ENCODE assay signal across 14 mouse cellular contexts in the genomic region with DNA sequence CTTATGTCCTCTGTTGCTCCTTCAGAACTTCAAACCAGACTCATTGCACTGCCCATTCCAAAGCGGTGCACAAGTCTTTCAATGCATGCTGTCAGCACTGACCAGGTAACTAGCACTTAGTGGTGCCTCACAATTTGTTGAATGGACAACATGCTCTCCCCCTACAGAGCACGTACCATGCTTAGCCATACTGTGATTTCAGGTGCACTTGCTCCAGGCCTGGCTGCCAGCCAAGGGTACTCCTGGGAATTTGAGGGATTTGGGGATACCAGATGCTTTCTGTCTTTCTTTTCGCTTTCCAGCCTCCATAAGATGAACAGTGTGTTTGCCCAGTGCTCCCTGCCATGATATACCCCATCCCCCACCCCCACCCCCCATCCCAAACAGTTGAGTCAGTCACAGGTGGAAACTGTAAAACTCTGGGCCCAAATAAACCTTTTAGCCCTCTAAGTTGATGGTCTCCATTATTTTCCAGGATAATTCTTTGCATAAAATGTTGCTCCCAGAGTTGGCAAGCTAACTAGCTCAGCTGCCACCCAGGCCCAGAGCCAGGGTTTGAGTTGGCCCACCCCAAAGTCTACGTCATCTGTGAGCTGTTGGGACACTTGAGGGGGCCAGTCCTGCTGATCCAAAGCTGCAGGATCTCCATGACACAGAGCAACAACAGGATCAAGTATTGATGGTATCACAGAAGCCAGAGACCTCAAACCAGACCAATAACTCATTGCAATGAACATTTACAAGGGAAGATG. TPM values are rescaled to one million over a fixed set of nuclear protein-coding genes. Genes with fewer than 3 reads are reported as not detected.
DNase-seq lines count a peak whose midpoint lies in the region; ATAC-seq and TF ChIP-seq lines count a peak whose summit lies in the region.
"Had no signal": no experiment of that assay in that cellular context is flagged by ENCODE, and none has a peak within 500 bp of the region (broad histone marks: within the 10 kb centered on the region; RNA-seq: fewer than 3 reads in every experiment).

No protein-coding gene starts in this region.

- H3K4me2 ChIP-seq in forebrain, embryonic 15.5 days (replicated peaks) = no peak overlapping the region
- H3K4me2 ChIP-seq in limb, embryonic 13.5 days (replicated peaks) = no peak overlapping the region
- H3K4me2 ChIP-seq: intestine, embryonic 15.5 days had no signal

- no peak for TF ChIP-seq POLR2A in brain, embryonic 14.5 days (IDR thresholded peaks at IDR 0.05; ENCODE audit: borderline replicate concordance, extremely low read depth, insufficient read depth, insufficient read length, poor library complexity, severe bottlenecking)

- H3K27me3 ChIP-seq in forebrain, embryonic 15.5 days = no peaks in the 10 kb centered on the region
- H3K27me3 ChIP-seq in forebrain, embryonic 10.5 days (ENCODE audit: poor library complexity, severe bottlenecking) = no peaks in the 10 kb centered on the region
- H3K27me3 ChIP-seq in limb, embryonic 13.5 days = no peaks in the 10 kb centered on the region
- H3K27me3 ChIP-seq in limb, embryonic 10.5 days (ENCODE audit: low read depth, poor library complexity, severe bottlenecking) = no peaks in the 10 kb centered on the region
- H3K27me3 ChIP-seq: intestine, embryonic 15.5 days had no signal

- no peak for TF ChIP-seq CTCF in brain, embryonic 14.5 days (IDR thresholded peaks at IDR 0.05; ENCODE audit: borderline replicate concordance, extremely low read depth, insufficient read depth, insufficient read length)

- H3K4me1 ChIP-seq in forebrain, embryonic 15.5 days = peaks cover 28% of the 10 kb centered on the region
- 0 out of 2 replicates have a peak, but pooled peaks cover 3% of the 10 kb centered on the region for H3K4me1 ChIP-seq in forebrain, embryonic 10.5 days
- H3K4me1 ChIP-seq in limb, embryonic 13.5 days = 0 out of 2 replicates have a peak, but pooled peaks cover 7% of the 10 kb centered on the region
- no peaks in the 10 kb centered on the region for H3K4me1 ChIP-seq in limb, embryonic 10.5 days
- H3K4me1 ChIP-seq: intestine, embryonic 15.5 days had no signal

- H3K9me3 ChIP-seq in forebrain, embryonic 15.5 days = no peaks in the 10 kb centered on the region
- H3K9me3 ChIP-seq in forebrain, embryonic 10.5 days = no peaks in the 10 kb centered on the region
- no peaks in the 10 kb centered on the region for H3K9me3 ChIP-seq in limb, embryonic 13.5 days
- H3K9me3 ChIP-seq in limb, embryonic 10.5 days (replicated peaks) = no peaks in the 10 kb centered on the region
- H3K9me3 ChIP-seq: intestine, embryonic 15.5 days had no signal

- no peak for DNase-seq in forebrain, embryonic 10.5 days (ENCODE audit: extremely low spot score, low spot score)
- DNase-seq in limb, embryonic 10.5 days (ENCODE audit: low spot score) = no peak
- DNase-seq in brain, embryonic 14.5 days (ENCODE audit: low read depth) = peak; percentile 73
- peak; percentile 80 to 83 for DNase-seq in cerebellum, postnatal 14 days
- DNase-seq in kidney, adult 11 months = no peak
- DNase-seq: adrenal gland, adult 8-10 months; gastrocnemius, postnatal 36 days; kidney, postnatal 14 days had no signal

- no peak overlapping the region for H3K9ac ChIP-seq in forebrain, embryonic 15.5 days (replicated peaks)
- no peak overlapping the region for H3K9ac ChIP-seq in limb, embryonic 13.5 days
- H3K9ac ChIP-seq: intestine, embryonic 15.5 days; liver, embryonic 14.5 days had no signal

- 62% methylated on average over 4 of the region's 4 CpGs for WGBS in forebrain, embryonic 15.5 days
- WGBS in forebrain, embryonic 10.5 days = 86% methylated on average over 4 of the region's 4 CpGs
- 59% methylated on average over 4 of the region's 4 CpGs for WGBS in limb, embryonic 13.5 days
- 89% methylated on average over 4 of the region's 4 CpGs for WGBS in limb, embryonic 10.5 days

- peak overlapping the region; percentile 78 for H3K27ac ChIP-seq in forebrain, embryonic 15.5 days (replicated peaks)
- H3K27ac ChIP-seq in forebrain, embryonic 10.5 days = no peak overlapping the region
- no peak overlapping the region for H3K27ac ChIP-seq in limb, embryonic 13.5 days
- no peak overlapping the region for H3K27ac ChIP-seq in limb, embryonic 10.5 days
- H3K27ac ChIP-seq: intestine, embryonic 15.5 days; liver, embryonic 14.5 days; macrophage had no signal

- H3K36me3 ChIP-seq in forebrain, embryonic 15.5 days = no peaks in the 10 kb centered on the region
- no peaks in the 10 kb centered on the region for H3K36me3 ChIP-seq in forebrain, embryonic 10.5 days (replicated peaks)
- H3K36me3 ChIP-seq in limb, embryonic 13.5 days = no peaks in the 10 kb centered on the region
- H3K36me3 ChIP-seq in limb, embryonic 10.5 days = no peaks in the 10 kb centered on the region
- H3K36me3 ChIP-seq: intestine, embryonic 15.5 days had no signal

- H3K4me3 ChIP-seq in forebrain, embryonic 15.5 days = no peak overlapping the region
- no peak overlapping the region for H3K4me3 ChIP-seq in forebrain, embryonic 10.5 days
- no peak overlapping the region for H3K4me3 ChIP-seq in limb, embryonic 13.5 days
- no peak overlapping the region for H3K4me3 ChIP-seq in limb, embryonic 10.5 days
- H3K4me3 ChIP-seq: intestine, embryonic 15.5 days had no signal

- peak; percentile 33 for ATAC-seq in forebrain, embryonic 15.5 days (replicated peaks)
- ATAC-seq in limb, embryonic 13.5 days (ENCODE audit: low FRiP score, low read depth) = 0 out of 2 replicates have a peak, but pooled peaks have one; percentile 35
- no peak for ATAC-seq in inflammation-experienced regulatory T-cells, adult 6 months
- ATAC-seq: intestine, embryonic 15.5 days had no signal

RNA-seq across cellular contexts. Expression of a gene that starts 48.9 kb away (rescaled TPM):
- 159 and 172 TPM in 2 replicates for polyA plus RNA-seq in forebrain, embryonic 15.5 days (2015; fragmentation: Nextera tagmentation; extraction: Ambion mirVana)
- 42.3 and 46.1 TPM in 2 replicates for polyA plus RNA-seq in forebrain, embryonic 10.5 days (2016; fragmentation: Nextera tagmentation; extraction: Ambion mirVana)
- 8.6 and 9.1 TPM in 2 replicates for polyA plus RNA-seq in limb, embryonic 13.5 days (2015; fragmentation: Nextera tagmentation; extraction: Ambion mirVana)
- polyA plus RNA-seq in limb, embryonic 10.5 days (2016; fragmentation: Nextera tagmentation; extraction: Ambion mirVana) = 6.6 and 7.8 TPM in 2 replicates
- 152 and 182 TPM in 2 replicates for polyA plus RNA-seq in brain, embryonic 14.5 days (2012; rRNA removed)
- polyA plus RNA-seq in inflammation-experienced regulatory T-cells, adult 6 months (2017; shearing (Covaris generic)) = not detected
- polyA plus RNA-seq: macrophage had no signal

Comparison
In these comparisons a context has a peak if more than half of its experiments do, and no peak if none do; other contexts are left out.
1. DNase-seq: peak in brain, embryonic 14.5 days (single experiment) and cerebellum, postnatal 14 days (2 of 2); none in forebrain, embryonic 10.5 days (single experiment), limb, embryonic 10.5 days (single experiment) and kidney, adult 11 months (single experiment).